Mouse (Mus musculus): Measurements from ENCODE around the gene Aoc3. TPM values are rescaled to one million over a fixed set of nuclear protein-coding genes. Genes with fewer than 3 reads are reported as not detected.
"Not testable (repeated sequence)": the region's sequence is repeated elsewhere in the genome, so short reads cannot be mapped to it uniquely, and the experiment has no call there.

The Aoc3 gene
- polyA plus RNA-seq, 1 experiment, result 6.6 TPM

DNA sequence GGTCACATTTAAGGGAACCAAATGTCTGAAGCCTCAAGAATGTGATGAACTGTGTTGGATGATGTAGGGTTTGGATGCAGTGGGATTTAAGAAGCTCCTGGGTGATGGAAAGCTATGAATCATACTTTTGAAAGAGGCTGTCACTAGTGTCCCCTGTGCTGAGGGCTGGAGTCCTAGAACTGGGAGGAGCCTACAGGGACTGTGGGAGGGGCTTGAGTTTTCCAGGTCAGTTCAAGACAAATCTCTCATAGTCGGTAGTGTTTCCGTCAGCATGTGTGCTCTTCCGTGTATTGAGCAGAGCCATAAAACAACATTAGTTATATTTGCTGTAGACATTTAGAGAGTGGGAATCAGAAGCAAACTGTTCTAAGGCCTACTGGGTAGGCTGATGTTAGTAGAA is 3.1 kb upstream of the Aoc3 start:
- TF ChIP-seq CTCF (IDR thresholded peaks at IDR 0.05; ENCODE audit: extremely low read depth, insufficient read length, insufficient replicate concordance, low read depth, low read length) (no peak), POLR2A (IDR thresholded peaks at IDR 0.05; ENCODE audit: low read depth, low read length) (no peak)
- Histone ChIP-seq H3K27ac (ENCODE audit: insufficient read depth, low read depth, low read length) (no peak overlapping the region), H3K4me3 (ENCODE audit: low read depth, low read length) (no peak overlapping the region), H3K27me3 (ENCODE audit: control insufficient read depth, insufficient read depth, low read length) (no peaks in the 10 kb centered on the region), H3K4me1 (ENCODE audit: control insufficient read depth, insufficient read depth, insufficient read length, low read length) (no peaks in the 10 kb centered on the region), H3K36me3 (ENCODE audit: control insufficient read depth, insufficient read depth, low read length) (peaks cover 23% of the 10 kb centered on the region)
- WGBS, result 14% methylated on average over 3 of the region's 3 CpGs

DNA sequence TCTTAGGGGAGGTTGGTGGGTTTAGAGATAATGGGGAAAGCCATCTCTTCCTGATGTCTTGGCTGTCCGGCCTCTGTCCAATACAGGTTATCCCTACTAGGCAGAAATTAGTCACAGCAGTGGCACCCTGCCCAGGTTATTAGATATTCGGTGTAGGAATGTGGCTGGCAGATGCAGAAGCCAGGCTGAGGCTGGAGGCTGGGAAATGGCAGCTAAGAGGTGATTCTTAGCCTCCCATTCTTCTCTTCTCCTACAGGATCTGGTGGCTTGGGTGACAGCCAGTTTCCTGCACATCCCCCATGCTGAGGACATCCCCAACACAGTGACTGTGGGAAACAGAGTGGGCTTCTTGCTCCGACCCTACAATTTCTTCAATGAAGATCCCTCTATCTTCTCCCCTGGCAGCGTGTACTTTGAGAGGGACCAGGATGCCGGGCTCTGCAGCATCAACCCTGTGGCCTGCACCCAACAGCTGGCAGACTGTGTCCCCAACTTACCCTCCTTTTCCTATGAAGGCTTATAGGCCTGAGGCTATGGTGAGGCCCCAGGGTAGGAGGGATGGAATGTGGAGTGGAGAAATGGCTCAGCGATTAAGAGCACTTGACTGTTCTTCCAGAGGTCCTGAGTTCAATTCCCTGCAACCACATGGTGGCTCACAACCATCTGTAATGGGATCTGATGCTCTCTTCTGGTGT is 1.3 kb upstream of the Aoc3 start:
- Histone ChIP-seq H3K4me1 (ENCODE audit: control insufficient read depth, insufficient read depth, insufficient read length, low read length) (no peaks in the 10 kb centered on the region), H3K27me3 (ENCODE audit: control insufficient read depth, insufficient read depth, low read length) (no peaks in the 10 kb centered on the region), H3K36me3 (ENCODE audit: control insufficient read depth, insufficient read depth, low read length) (peaks cover 11% of the 10 kb centered on the region), H3K4me3 (ENCODE audit: low read depth, low read length) (no peak overlapping the region), H3K27ac (ENCODE audit: insufficient read depth, low read depth, low read length) (no peak overlapping the region)
- TF ChIP-seq POLR2A (IDR thresholded peaks at IDR 0.05; ENCODE audit: low read depth, low read length) (no peak), CTCF (IDR thresholded peaks at IDR 0.05; ENCODE audit: extremely low read depth, insufficient read length, insufficient replicate concordance, low read depth, low read length) (no peak)
- 74% methylated on average over 6 of the region's 6 CpGs for WGBS

- WGBS, result 65% methylated on average over 6 of the region's 6 CpGs
- H3K4me1 ChIP-seq (ENCODE audit: control insufficient read depth, insufficient read depth, insufficient read length, low read length); H3K36me3 ChIP-seq (ENCODE audit: control insufficient read depth, insufficient read depth, low read length); H3K27me3 ChIP-seq (ENCODE audit: control insufficient read depth, insufficient read depth, low read length): not testable (repeated sequence)
- peak overlapping the region; percentile 51 for H3K4me3 ChIP-seq (ENCODE audit: low read depth, low read length)
- H3K27ac ChIP-seq (ENCODE audit: insufficient read depth, low read depth, low read length), result peak overlapping the region; percentile 56
These were observed 556 bp downstream of the Aoc3 start for GRCm38 (mm10) chr11:101330961-101331360.

- H3K4me3 ChIP-seq (ENCODE audit: low read depth, low read length), result peak overlapping the region; percentile 51
- 70% methylated on average over 3 of the region's 3 CpGs for WGBS
- H3K27ac ChIP-seq (ENCODE audit: insufficient read depth, low read depth, low read length), result no peak overlapping the region
- TF ChIP-seq CTCF (IDR thresholded peaks at IDR 0.05; ENCODE audit: extremely low read depth, insufficient read length, insufficient replicate concordance, low read depth, low read length), result no peak
- TF ChIP-seq POLR2A (IDR thresholded peaks at IDR 0.05; ENCODE audit: low read depth, low read length), result no peak
- H3K36me3 ChIP-seq (ENCODE audit: control insufficient read depth, insufficient read depth, low read length), result no peaks in the 10 kb centered on the region
- H3K4me1 ChIP-seq (ENCODE audit: control insufficient read depth, insufficient read depth, insufficient read length, low read length), result no peaks in the 10 kb centered on the region; the same call in 1 of the 2 replicates
- H3K27me3 ChIP-seq (ENCODE audit: control insufficient read depth, insufficient read depth, low read length), result no peaks in the 10 kb centered on the region
These were observed 2.1 kb downstream of the Aoc3 start for GRCm38 (mm10) chr11:101332537-101332936.

- Histone ChIP-seq H3K4me3 (ENCODE audit: low read depth, low read length) (peak overlapping the region; percentile 42), H3K27me3 (ENCODE audit: control insufficient read depth, insufficient read depth, low read length) (no peaks in the 10 kb centered on the region), H3K4me1 (ENCODE audit: control insufficient read depth, insufficient read depth, insufficient read length, low read length) (peaks cover 2% of the 10 kb centered on the region; the same call in 1 of the 2 replicates), H3K36me3 (ENCODE audit: control insufficient read depth, insufficient read depth, low read length) (no peaks in the 10 kb centered on the region), H3K27ac (ENCODE audit: insufficient read depth, low read depth, low read length) (no peak overlapping the region)
- TF ChIP-seq CTCF (IDR thresholded peaks at IDR 0.05; ENCODE audit: extremely low read depth, insufficient read length, insufficient replicate concordance, low read depth, low read length), result no peak
- TF ChIP-seq POLR2A (IDR thresholded peaks at IDR 0.05; ENCODE audit: low read depth, low read length), result no peak
- 73% methylated on average over 10 of the region's 10 CpGs for WGBS
These were observed 3.6 kb downstream of the Aoc3 start for GRCm38 (mm10) chr11:101334023-101334422.

DNA sequence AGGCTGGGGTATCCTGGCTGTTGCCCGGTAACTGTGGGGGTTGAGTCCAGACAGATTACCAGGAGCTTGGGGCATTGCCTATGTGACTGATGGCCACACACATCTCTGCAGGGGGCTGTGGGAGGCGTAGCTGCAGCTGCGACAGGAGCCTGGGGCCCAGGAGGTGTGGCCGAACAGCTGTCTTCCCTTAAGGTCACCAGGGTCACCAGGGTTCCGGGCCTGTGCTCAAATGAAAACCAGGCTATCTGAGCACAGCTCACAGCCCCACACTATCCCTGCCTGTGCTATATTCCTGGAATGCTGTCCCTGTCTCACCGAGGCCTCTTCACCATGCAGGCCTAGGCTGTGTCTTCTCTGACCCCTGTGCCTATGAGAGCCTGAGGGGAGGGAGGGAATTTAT is 4.1 kb downstream of the Aoc3 start:
- H3K36me3 ChIP-seq (ENCODE audit: control insufficient read depth, insufficient read depth, low read length), result no peaks in the 10 kb centered on the region
- TF ChIP-seq POLR2A (IDR thresholded peaks at IDR 0.05; ENCODE audit: low read depth, low read length) (no peak), CTCF (IDR thresholded peaks at IDR 0.05; ENCODE audit: extremely low read depth, insufficient read length, insufficient replicate concordance, low read depth, low read length) (no peak)
- WGBS, result 72% methylated on average over 6 of the region's 6 CpGs
- no peak overlapping the region for H3K27ac ChIP-seq (ENCODE audit: insufficient read depth, low read depth, low read length)
- peaks cover 2% of the 10 kb centered on the region; the same call in 1 of the 2 replicates for H3K4me1 ChIP-seq (ENCODE audit: control insufficient read depth, insufficient read depth, insufficient read length, low read length)
- peak overlapping the region; percentile 14; the same call in 1 of the 2 replicates for H3K4me3 ChIP-seq (ENCODE audit: low read depth, low read length)
- H3K27me3 ChIP-seq (ENCODE audit: control insufficient read depth, insufficient read depth, low read length), result no peaks in the 10 kb centered on the region

- Histone ChIP-seq H3K4me3 (ENCODE audit: low read depth, low read length) (no peak overlapping the region), H3K4me1 (ENCODE audit: control insufficient read depth, insufficient read depth, insufficient read length, low read length) (peaks cover 2% of the 10 kb centered on the region; the same call in 1 of the 2 replicates), H3K36me3 (ENCODE audit: control insufficient read depth, insufficient read depth, low read length) (no peaks in the 10 kb centered on the region), H3K27ac (ENCODE audit: insufficient read depth, low read depth, low read length) (no peak overlapping the region), H3K27me3 (ENCODE audit: control insufficient read depth, insufficient read depth, low read length) (no peaks in the 10 kb centered on the region)
- WGBS, result 62% methylated on average over 9 of the region's 9 CpGs
- TF ChIP-seq CTCF (IDR thresholded peaks at IDR 0.05; ENCODE audit: extremely low read depth, insufficient read length, insufficient replicate concordance, low read depth, low read length) (peak; percentile 17; the same call in 1 of the 2 replicates), POLR2A (IDR thresholded peaks at IDR 0.05; ENCODE audit: low read depth, low read length) (no peak)
These were observed 5.3 kb downstream of the Aoc3 start for GRCm38 (mm10) chr11:101335685-101336084.
